Mouse (Mus musculus) liver, postnatal 0 days (tissue): ENCODE measurements around the gene Gimap8. TPM values are rescaled to one million over a fixed set of nuclear protein-coding genes. Genes with fewer than 3 reads are reported as not detected.
"Not testable (repeated sequence)": the region's sequence is repeated elsewhere in the genome, so short reads cannot be mapped to it uniquely, and the experiment has no call there.

Experiments
- ATAC-seq: fragments of 200-750 bp; cut with Nextera tagmentation; 2 replicates; pipeline ENCODE4 v1.8.0; 2017; ENCODE audit warnings: mild to moderate bottlenecking, moderate library complexity
- DNase-seq: peaks from one replicate; pipeline ENCODE4 v3.0.0-alpha.2; 2016
- H3K27ac ChIP-seq: fragments of 300-500 bp; sonication (generic); 2 replicates; pipeline ENCODE4 v1.5.1; 2014; ENCODE audit warnings: antibody characterized with exemption, moderate library complexity, mild to moderate bottlenecking, low read depth
- H3K27me3 ChIP-seq: fragments of 300-500 bp; sonication (generic); 2 replicates; pipeline ENCODE4 v1.6.1; 2014; ENCODE audit warnings: low read length, control low read depth, mixed read lengths; ENCODE audit not compliant: insufficient read depth
- H3K36me3 ChIP-seq: fragments of 300-500 bp; sonication (generic); replicated peaks from 2 replicates; pipeline ENCODE4 v1.6.1; 2014; ENCODE audit warnings: mild to moderate bottlenecking, control low read depth, low read length, moderate library complexity, mixed read lengths; ENCODE audit not compliant: insufficient read depth
- H3K4me1 ChIP-seq: fragments of 300-500 bp; sonication (generic); 2 replicates; pipeline ENCODE4 v1.6.1; 2014; ENCODE audit warnings: antibody characterized with exemption, mild to moderate bottlenecking, control low read depth; ENCODE audit not compliant: insufficient read depth
- H3K4me2 ChIP-seq: fragments of 300-500 bp; sonication (generic); 2 replicates; pipeline ENCODE4 v1.6.1; 2014; ENCODE audit warnings: low read depth, mild to moderate bottlenecking, low read length, moderate library complexity, mixed read lengths
- H3K4me3 ChIP-seq: fragments of 300-500 bp; sonication (generic); 2 replicates; pipeline ENCODE4 v1.5.1; 2014; ENCODE audit warnings: low read depth, low read length
- H3K9ac ChIP-seq: fragments of 300-500 bp; sonication (generic); replicated peaks from 2 replicates; pipeline ENCODE4 v1.6.1; 2014; ENCODE audit warnings: mild to moderate bottlenecking, moderate library complexity
- H3K9me3 ChIP-seq: fragments of 300-500 bp; sonication (generic); 2 replicates; pipeline ENCODE4 v1.6.1; 2016; ENCODE audit warnings: mild to moderate bottlenecking, control low read depth, low read length, mixed read lengths
- CTCF ChIP-seq: sonication (generic); IDR thresholded peaks from 2 replicates; pipeline ENCODE4 v1.5.1; 2016; ENCODE audit warnings: antibody characterized with exemption, low read depth
- EP300 ChIP-seq: IDR thresholded peaks from 2 replicates; pipeline ENCODE4 v1.6.1; 2016; ENCODE audit warnings: antibody characterized with exemption, low read depth, mild to moderate bottlenecking
- WGBS: fragments of 180-500 bp; shearing (Covaris S2); extraction: QIAGEN DNeasy Blood & Tissue Kit; methylation state at CpG from one replicate; pipeline ENCODE4 v1.1.7; 2014; ENCODE audit not compliant: insufficient replicate concordance; 5-methylcytosine and 5-hydroxymethylcytosine counted together
- polyA plus RNA-seq: library from polyadenylated mRNA; unstranded; fragments of >200 nt; fragmentation: Nextera tagmentation; extraction: Ambion mirVana; gene quantifications from 2 replicates; pipeline ENCODE4 v1.2.1, GENCODE M21; 2015

Gene Gimap8
- polyA plus RNA-seq, 1 experiment from 2014 or later = 1.1 TPM

- TF ChIP-seq EP300 = no peak
- no peak for TF ChIP-seq CTCF
- Histone ChIP-seq H3K27me3 (no peaks in the 10 kb centered on the region), H3K36me3 (no peaks in the 10 kb centered on the region; the same call in 1 of the 2 replicates), H3K27ac (no peak overlapping the region), H3K9me3 (no peaks in the 10 kb centered on the region), H3K9ac (no peak overlapping the region), H3K4me2 (no peak overlapping the region), H3K4me1 (no peaks in the 10 kb centered on the region), H3K4me3 (no peak overlapping the region)
- DNase-seq = no peak
- no peak for ATAC-seq
- WGBS = 66% methylated on average over 3 of the region's 3 CpGs
Observed at GRCm38 (mm10) chr6:48610657-48611056, 36.4 kb upstream of the Gimap8 start.

DNA sequence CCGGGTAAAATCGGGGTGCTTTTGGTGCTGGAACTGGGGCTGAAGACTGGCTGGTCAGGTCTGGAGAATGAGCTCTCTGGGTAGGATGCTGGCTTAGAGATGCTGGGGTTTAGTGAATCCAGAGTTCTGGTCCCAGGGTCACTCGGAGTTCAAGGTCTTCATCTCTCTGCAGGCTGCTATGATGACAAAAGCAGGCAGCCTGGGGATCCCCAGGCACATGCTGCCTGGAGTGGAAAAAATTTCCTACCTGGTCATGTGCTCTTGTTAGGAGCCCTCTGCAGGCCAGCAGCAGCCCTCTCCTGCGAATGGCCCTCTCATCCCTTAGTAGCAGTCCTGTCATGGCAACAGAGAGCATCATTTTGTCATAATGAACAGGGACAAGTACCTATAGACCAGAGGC, 33.6 kb upstream of the Gimap8 start:
- WGBS = 73% methylated on average over 4 of the region's 4 CpGs
- TF ChIP-seq EP300 (no peak), CTCF (no peak)

DNA sequence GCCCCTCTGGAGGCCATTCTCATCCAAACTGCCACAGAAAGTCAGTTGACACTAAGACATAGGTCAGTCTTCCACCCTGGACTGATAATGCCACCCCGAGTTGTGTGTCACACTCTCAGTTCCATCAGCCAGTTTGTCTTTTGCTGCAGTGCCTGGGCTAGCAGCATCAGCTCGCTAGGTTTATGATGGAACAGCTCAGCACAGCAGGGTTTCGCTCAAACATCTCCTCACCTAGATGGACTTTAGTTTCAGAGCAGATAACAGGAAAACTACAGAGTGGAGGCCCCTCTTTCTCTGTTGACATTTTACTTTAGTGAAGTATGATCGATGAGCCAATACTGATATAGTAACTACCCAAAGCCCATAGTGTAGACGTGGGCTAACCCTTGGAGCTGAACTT, 32.3 kb upstream of the Gimap8 start:
- H3K36me3 ChIP-seq = peaks cover 8% of the 10 kb centered on the region
- H3K4me1 ChIP-seq = no peaks in the 10 kb centered on the region
- no peak overlapping the region for H3K9ac ChIP-seq
- no peak overlapping the region for H3K4me3 ChIP-seq
- no peaks in the 10 kb centered on the region for H3K9me3 ChIP-seq
- no peak for TF ChIP-seq EP300
- TF ChIP-seq CTCF = no peak
- ATAC-seq (no peak), DNase-seq (no peak)
- no peak overlapping the region for H3K27ac ChIP-seq
- no peak overlapping the region for H3K4me2 ChIP-seq
- 63% methylated on average over 5 of the region's 5 CpGs for WGBS
- no peaks in the 10 kb centered on the region for H3K27me3 ChIP-seq

More for the DNA sequence above, 33.6 kb upstream of the Gimap8 start:
- Histone ChIP-seq H3K4me3 (no peak overlapping the region), H3K9me3 (no peaks in the 10 kb centered on the region), H3K36me3 (no peaks in the 10 kb centered on the region; the same call in 1 of the 2 replicates), H3K4me1 (no peaks in the 10 kb centered on the region), H3K9ac (no peak overlapping the region), H3K4me2 (no peak overlapping the region), H3K27ac (no peak overlapping the region), H3K27me3 (no peaks in the 10 kb centered on the region)
- ATAC-seq (no peak), DNase-seq (no peak)

DNA sequence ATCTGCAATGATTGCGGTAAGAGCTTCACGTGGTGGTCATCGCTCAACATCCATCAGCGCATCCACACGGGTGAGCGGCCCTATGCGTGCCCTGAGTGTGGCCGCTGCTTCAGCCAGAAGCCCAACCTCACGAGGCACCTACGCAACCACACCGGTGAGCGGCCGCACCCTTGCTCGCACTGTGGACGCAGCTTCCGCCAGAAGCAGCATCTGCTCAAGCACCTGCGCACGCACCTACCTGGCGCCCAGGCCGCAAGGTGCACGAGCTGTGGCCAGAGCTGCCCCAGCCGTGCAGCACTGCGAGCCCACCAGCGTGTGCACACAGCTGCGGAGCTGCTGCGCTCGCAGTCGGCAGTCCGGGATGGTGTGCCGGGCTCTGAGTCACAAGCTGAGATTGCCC, 27.0 kb upstream of the Gimap8 start:
- DNase-seq (no peak), ATAC-seq (no peak)
- H3K36me3 ChIP-seq = peaks cover 19% of the 10 kb centered on the region
- WGBS = 91% methylated on average over 30 of the region's 30 CpGs
- no peaks in the 10 kb centered on the region for H3K9me3 ChIP-seq
- no peak for TF ChIP-seq CTCF
- TF ChIP-seq EP300 = no peak
- H3K4me3 ChIP-seq = no peak overlapping the region
- no peak overlapping the region for H3K9ac ChIP-seq
- no peaks in the 10 kb centered on the region for H3K27me3 ChIP-seq
- no peak overlapping the region for H3K27ac ChIP-seq
- no peaks in the 10 kb centered on the region for H3K4me1 ChIP-seq
- no peak overlapping the region for H3K4me2 ChIP-seq

DNA sequence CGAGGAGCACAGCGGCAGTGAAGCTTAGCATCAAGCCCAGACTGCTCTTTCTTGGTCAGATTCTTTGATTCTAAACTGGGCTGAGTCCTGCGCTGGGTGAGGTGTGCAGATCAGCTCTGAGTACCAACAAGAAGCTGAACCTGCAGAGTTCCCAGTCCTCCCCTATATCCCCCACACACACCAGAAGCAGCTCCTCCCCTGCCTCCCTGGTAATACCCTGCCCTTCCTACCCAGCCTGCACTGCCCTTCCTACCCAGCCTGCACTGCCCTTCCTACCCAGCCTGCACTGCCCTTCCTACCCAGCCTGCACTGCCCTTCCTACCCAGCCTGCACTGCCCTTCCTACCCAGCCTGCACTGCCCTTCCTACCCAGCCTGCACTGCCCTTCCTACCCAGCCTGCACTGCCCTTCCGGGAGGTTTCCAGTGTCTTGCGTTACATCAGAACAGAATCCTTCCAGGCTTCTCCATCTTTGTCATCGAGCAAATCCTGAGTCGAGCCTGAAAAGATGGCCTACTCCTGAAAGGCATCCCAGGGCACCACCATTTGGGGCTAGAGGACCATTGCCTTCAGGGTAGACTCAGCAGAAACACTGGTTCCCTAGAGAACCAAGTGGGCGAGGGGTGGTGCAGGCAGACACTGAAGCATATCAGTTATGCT, 24.7 kb upstream of the Gimap8 start:
- ATAC-seq, H3K4me2 ChIP-seq, H3K4me3 ChIP-seq, DNase-seq, H3K9ac ChIP-seq, H3K27ac ChIP-seq, H3K9me3 ChIP-seq, H3K27me3 ChIP-seq, H3K4me1 ChIP-seq: not testable (repeated sequence)
- 81% methylated on average over 8 of the region's 8 CpGs for WGBS
- H3K36me3 ChIP-seq = peaks cover 19% of the 10 kb centered on the region

DNA sequence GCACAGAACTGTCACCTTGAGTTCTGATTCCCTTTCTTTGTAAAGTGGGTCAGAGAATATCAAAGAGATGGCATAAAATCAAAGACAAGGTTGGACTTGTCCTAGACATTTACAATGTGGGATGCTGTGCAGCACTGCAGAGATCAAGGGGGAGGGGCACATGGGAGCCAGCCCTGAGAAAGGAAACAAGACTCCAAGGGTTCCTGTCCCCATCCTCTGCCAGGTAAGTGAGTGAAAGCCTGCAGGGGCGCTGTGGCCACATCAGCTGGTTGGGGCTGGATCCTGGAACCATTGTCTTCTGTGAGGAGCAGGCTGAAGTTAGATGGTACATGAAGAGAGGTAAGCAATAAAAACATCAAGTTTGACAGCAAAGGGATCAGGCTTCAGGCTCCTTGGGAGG, 23.6 kb upstream of the Gimap8 start:
- H3K9me3 ChIP-seq = no peaks in the 10 kb centered on the region
- WGBS = 83% methylated on average over 1 of the region's 1 CpGs
- H3K4me3 ChIP-seq = no peak overlapping the region
- peaks cover 19% of the 10 kb centered on the region for H3K36me3 ChIP-seq
- ATAC-seq = no peak
- H3K9ac ChIP-seq = no peak overlapping the region
- no peak overlapping the region for H3K4me2 ChIP-seq
- H3K4me1 ChIP-seq = peaks cover 8% of the 10 kb centered on the region
- no peak overlapping the region for H3K27ac ChIP-seq
- TF ChIP-seq CTCF (no peak), EP300 (no peak)
- no peak for DNase-seq
- H3K27me3 ChIP-seq = peaks cover 11% of the 10 kb centered on the region
